Mouse (Mus musculus) c-Kit-positive CD71-positive TER-119-positive erythroid progenitor cells, embryonic 14.5 days (primary cell): ENCODE measurements around the gene Cdh13.

ENCODE experiments used
- DNase-seq: peaks from one replicate; pipeline ENCODE4 v3.0.0-alpha.2; 2013; ENCODE audit warnings: low spot score

Gene Cdh13

GRCm38 (mm10) chr8:118938025-118938424 lies 654.5 kb downstream of the Cdh13 start:
- DNase-seq: no peak

DNA sequence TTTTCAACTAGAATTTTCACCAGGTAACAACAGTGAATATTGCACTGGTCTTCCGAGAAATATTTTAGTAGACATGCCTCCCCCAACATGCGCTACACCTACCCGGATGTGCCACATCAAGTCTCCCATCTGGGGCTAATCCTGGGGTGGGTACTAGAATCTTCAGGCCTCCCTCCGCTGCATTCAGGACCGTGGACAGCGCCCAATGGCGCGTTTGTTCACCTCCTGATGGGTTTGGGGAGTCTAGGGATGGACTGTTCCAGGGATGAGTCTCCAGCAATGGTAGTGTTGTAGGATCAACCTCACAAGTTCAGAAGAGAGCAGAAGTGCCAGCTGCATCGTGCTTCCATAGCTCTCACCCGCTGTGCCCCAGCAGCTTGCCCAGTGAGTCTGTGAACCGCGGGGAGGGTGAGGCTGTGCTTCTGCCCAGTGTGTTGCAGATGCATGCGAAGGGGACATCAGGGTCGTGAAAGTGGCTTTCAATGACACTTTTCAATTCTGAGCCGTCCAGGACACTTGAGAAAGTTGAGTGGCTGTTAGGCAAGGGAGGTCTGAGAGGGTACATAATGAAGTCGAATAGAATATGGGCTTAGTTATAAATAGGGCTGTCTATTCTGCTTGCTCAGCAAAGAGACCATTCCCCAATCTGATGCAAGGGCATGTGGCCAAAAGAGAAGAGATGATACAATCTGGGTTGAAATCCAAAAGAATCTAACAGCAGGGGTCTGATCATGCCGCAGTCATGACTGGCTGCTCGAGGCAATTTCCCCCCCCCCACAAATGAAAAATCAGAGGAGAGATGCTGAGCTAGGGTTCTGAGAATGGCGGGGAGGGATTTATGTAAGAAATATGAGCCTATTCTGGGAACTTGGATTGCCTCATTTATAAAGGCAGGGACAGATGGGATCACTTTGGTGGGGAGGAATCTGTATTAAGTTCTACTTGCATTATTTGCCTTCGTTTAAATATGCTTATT lies 668.5 kb downstream of the Cdh13 start:
- no peak for DNase-seq

- no peak for DNase-seq
These were observed 672.6 kb downstream of the Cdh13 start for GRCm38 (mm10) chr8:118956109-118956508.

- no peak for DNase-seq
These were observed 678.5 kb downstream of the Cdh13 start for GRCm38 (mm10) chr8:118961877-118962545.

DNA sequence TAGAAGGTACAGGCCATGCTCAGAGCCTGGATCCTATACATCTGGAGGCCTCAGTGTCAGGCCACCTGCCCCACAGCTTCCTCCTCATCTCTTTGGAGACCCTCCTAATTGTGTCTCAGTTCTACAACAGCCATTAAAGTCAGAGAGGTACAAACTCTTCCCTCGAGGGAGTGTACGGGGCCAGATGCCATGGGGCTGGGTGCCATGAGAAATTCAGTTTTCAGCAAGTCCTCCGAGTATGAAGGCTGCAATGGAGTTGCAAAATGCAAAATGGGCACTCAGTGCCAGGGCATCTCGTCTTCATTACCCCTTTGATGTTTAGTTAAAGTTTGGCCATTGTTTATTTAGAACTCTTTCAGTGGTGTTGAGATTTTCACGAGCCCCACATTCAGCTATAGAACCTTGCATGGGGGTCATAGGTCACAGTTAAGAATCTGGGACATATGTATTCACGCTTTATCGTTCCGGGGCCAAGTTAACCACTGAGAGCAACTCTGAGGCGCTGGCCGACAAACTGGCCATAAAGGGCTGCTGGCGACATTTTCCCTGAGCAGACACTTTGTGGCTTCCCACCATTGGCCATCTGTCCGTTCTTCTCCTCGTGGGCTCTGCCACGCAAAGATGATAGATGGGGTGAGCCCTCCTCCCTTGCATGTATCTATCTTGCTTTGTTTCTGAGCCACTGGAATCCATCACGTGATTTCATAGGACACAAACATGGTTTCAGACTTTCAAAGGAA lies 681.7 kb downstream of the Cdh13 start:
- no peak for DNase-seq

DNA sequence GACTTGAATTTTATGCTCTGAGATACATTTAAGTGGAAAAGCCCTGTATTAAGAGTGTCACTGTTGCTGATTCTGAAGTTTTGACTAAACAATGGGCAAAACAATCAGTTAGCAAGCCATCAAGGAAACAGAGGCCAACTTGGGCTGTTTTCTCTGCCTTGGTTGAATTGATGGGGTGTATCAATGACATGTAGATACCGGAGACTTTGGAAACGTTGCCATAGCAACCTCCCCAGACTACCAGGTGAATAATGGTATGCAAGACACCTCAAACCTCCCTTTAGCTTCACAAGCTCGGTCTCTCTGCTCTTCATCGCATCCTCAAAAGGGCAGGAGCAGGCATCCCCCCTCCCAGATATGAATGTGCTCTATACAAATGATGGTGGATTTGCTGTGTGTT lies 685.4 kb downstream of the Cdh13 start:
- no peak for DNase-seq

DNA sequence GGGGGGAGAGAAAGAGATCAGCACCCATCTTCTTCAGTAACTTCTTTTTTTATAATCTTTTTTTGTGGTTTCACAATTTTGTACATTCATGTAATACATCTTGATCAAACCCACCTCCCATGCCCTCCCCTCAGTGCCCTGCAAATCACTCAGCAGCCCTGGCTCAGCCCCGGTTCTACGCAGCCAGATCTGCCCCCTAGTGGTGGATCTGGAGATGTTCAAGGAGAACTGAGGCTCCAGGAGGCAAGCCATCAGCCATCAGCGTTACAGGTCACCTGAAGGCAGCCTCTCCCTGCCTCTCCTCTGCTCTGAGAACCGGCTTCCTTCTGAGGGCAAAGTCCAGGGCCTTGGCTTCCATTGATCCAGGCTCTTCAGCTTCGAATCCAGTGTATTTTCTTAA lies 696.3 kb downstream of the Cdh13 start:
- no peak for DNase-seq

DNA sequence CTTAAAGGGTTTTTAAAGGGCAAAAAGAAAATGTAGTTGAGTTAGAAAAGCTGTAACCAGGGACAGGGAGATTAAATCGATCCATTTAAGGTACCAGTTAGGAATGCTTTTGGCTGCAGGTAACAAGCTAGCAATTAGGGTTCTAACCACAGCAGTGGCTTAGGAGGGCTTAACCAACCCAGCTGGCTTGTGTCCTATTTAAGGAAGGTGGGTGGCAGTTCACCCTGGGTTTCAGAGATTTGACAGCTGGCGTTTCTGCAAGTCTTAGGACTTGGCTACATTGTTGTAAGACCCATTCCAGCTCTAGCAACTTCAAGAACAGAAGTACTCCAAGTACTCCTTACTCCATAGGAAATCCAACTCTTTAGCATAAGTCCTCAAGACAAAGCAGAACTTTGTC lies 700.2 kb downstream of the Cdh13 start:
- DNase-seq: no peak

GRCm38 (mm10) chr8:118986796-118987195 lies 703.3 kb downstream of the Cdh13 start:
- DNase-seq: no peak

- DNase-seq: no peak
These were observed 712.2 kb downstream of the Cdh13 start for GRCm38 (mm10) chr8:118995641-118996188.

DNA sequence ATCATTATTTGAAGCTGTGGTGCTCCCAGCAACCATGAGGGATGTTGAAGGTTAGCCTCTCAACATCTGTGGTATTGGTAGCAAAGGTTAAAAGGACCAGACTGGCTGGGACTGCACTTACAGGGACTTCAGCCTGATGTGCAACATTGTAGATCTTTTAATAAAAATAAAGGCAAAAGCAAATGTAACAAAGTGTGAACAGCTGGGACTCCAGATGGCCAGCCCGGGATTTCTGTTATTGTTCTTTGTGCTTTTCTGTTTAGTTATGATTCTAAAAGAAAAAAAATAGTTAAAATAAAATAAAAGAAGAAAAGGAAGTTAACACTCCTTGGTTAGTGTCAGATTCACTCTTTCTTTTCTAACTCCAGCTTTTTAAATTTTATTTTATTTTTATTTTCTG lies 717.1 kb downstream of the Cdh13 start:
- no peak for DNase-seq

- no peak for DNase-seq
These were observed 721.3 kb downstream of the Cdh13 start for GRCm38 (mm10) chr8:119004821-119005220.

DNA sequence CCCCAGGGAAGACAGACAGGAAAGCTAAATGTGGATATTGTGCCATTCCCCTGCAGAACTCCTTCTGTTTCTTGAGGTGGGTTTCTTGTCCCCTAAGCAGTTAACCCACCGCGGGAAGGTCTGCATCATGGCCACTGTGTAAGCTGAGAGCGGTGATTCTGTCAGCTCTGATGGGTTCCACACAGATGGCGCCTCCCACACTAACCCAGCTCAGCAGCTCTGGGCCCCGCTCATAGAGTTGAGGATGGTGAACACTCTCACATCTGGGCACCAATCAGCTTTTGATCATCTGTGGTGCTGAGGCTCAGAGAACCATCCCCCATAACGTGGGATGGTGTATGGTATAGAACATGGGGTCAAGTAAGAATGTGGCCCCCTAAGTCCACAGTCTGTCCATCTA lies 735.1 kb downstream of the Cdh13 start:
- no peak for DNase-seq

GRCm38 (mm10) chr8:119020781-119021180 lies 737.2 kb downstream of the Cdh13 start:
- no peak for DNase-seq

DNA sequence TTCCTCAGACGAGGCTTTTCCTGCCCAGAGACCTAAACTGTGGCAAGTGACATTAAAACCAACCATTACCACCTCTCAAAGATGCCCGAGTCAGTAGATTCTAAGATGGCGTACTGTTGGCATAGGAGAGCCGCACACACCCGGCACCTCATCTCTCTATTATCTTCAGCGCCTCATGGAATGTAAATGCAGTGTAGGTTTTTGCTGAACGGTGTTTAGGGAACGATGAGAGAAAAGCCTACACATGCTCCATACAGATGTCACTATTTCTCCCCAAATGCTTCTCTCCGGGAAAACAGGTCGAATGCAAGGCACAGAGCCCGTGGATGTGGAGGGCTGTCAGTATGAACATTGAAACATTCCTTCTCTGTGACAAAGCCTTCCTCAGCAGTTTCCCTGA lies 737.9 kb downstream of the Cdh13 start:
- no peak for DNase-seq

DNA sequence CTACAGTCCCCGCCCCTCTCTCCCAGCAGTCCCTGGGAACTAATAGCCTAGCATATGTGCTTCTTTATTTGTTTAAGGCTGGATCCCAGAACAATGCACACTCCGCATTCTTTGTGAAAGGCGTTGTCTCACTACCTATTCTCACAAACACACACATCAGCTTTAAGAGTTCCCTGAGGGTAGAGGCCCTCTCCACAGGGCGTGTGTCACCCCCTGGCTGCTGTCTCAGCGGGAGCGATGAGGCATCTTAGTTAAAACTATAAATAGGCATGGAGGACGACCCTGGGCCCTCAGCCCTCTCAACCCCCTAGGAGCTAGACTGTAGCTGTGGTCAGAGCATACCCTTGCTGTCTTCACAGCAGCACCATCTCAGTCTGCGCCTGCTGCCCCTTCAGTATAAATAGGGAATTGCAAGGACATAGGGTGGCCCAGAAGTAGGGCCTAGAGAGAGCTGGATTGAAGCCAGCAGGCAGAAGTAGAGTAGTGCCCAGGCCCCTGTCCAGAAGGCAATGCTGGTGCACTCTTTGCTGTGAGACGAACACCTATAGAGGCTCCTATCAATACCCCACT lies 738.9 kb downstream of the Cdh13 start:
- no peak for DNase-seq

DNA sequence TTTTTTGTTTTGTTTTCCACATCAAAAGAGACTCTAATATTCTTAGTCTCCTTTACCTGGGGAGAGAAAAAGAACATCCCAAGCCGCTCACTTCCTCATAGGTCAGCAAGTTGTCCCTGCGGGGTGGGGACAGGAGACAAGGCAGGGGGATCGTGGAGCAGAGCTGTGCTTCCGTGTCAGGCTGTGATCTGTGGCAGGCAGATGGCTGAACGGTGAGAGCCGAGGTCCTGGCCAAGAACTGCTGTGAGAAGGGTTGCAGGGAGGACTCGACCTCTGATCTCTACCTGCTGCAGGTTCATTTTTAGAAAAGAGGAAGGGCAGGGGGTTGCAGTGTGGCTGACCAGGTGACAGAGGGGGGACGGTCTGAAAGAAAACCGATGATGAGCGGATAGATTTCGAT lies 749.9 kb downstream of the Cdh13 start:
- no peak for DNase-seq

- DNase-seq: no peak
These were observed 750.5 kb downstream of the Cdh13 start for GRCm38 (mm10) chr8:119034037-119034436.

GRCm38 (mm10) chr8:119035126-119035525 lies 751.6 kb downstream of the Cdh13 start:
- DNase-seq: no peak

DNA sequence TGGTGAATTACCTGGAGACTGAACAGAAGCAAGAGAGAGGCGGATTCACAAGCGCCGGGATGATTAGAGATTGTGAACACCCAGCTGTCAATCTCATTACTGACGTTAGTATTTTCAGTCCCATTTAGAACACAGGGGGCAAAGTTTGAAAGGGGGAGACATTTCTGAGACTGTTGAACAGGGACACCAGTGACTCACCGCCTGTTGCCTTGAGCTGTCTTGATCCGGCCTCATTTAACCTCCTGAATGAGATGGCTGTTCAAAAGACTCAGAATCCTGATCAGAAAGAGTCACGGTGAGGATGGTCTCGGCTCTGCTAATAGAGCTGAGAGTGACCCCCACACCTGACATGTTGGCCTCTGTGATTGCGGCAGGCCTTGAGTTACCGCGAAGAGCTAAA lies 754.0 kb downstream of the Cdh13 start:
- no peak for DNase-seq

GRCm38 (mm10) chr8:119039358-119039757 lies 755.8 kb downstream of the Cdh13 start:
- no peak for DNase-seq

DNA sequence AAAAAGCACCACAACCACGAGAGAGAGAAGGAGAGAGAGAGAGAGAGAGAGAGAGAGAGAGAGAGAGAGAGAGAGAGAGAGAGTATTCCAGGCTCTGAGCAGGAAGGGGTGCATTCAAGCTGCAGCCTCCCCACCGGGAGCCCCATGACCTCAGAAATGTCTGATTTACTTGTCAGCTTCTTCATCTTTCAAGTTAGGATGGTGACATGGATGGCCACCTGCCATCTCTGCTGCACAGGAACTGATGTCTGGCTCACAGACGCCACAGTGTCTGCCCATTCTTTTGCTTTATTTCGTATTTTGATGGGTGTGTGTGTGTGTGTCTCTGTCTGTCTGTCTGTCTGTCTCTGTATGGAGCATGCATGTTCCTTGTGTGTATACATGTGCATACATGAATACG lies 774.3 kb downstream of the Cdh13 start:
- DNase-seq: no peak
